Mouse (Mus musculus): ENCODE results near the gene Izumo1. TPM values are rescaled to one million over a fixed set of nuclear protein-coding genes. Genes with fewer than 3 reads are reported as not detected.
A peak's percentile ranks its signal among the peaks of the same experiment; 100 is the strongest.
"Not testable (repeated sequence)": the region's sequence is repeated elsewhere in the genome, so short reads cannot be mapped to it uniquely, and the experiment has no call there.

Izumo1 gene
- total RNA-seq, 2 experiments from 2014 or later, result not detected

- intact Hi-C loops (cut with DNase I), result loop anchor here (5.0 kb wide), 1 partner anchor 43 kb away; the partner anchor contains the start of gene Ntn5
- DNase-seq (ENCODE audit: low spot score in 2 of 2), result no peak
Observed at GRCm38 (mm10) chr7:45639561-45640027, 18.0 kb downstream of the Izumo1 start, which contains the start of gene Mamstr. Mamstr (plus strand) TSS chr7:45639977.

GRCm38 (mm10) chr7:45640191-45640957 lies 18.8 kb downstream of the Izumo1 start:
- intact Hi-C loops (cut with DNase I), result loop anchor here (5.0 kb wide), 1 partner anchor 42 kb away; the partner anchor contains the start of gene Ntn5

GRCm38 (mm10) chr7:45641391-45642040 lies 19.9 kb downstream of the Izumo1 start:
- no peak for DNase-seq (ENCODE audit: low spot score in 2 of 2)
- intact Hi-C loops (cut with DNase I), result loop anchor here (5.0 kb wide), 1 partner anchor 41 kb away; the partner anchor contains the start of gene Ntn5

More at GRCm38 (mm10) chr7:45640191-45640957, 18.8 kb downstream of the Izumo1 start:
- DNase-seq (ENCODE audit: low spot score in 2 of 2), result no peak

- intact Hi-C loops (cut with DNase I), result loop anchor here (5.0 kb wide), 1 partner anchor 40 kb away; the partner anchor contains the start of gene Ntn5
- no peak for DNase-seq (ENCODE audit: low spot score in 2 of 2)
Observed at GRCm38 (mm10) chr7:45642083-45642482, 20.5 kb downstream of the Izumo1 start.

GRCm38 (mm10) chr7:45642503-45643255 lies 21.1 kb downstream of the Izumo1 start:
- DNase-seq (ENCODE audit: low spot score in 2 of 2), result no peak
- intact Hi-C loops (cut with DNase I), result loop anchor here (5.0 kb wide), 1 partner anchor 40 kb away; the partner anchor contains the start of gene Ntn5

- peak; percentile 88 to 92 for DNase-seq (ENCODE audit: low spot score in 2 of 2)
- intact Hi-C loops (cut with DNase I), result loop anchor here (5.0 kb wide), 1 partner anchor 39 kb away; the partner anchor contains the start of gene Ntn5
Observed at GRCm38 (mm10) chr7:45643441-45644178, 22.0 kb downstream of the Izumo1 start.

- DNase-seq (ENCODE audit: low spot score in 2 of 2), result peak; percentile 76 to 80
- intact Hi-C loops (cut with DNase I), result loop anchor here (5.0 kb wide), 1 partner anchor 38 kb away; the partner anchor contains the start of gene Ntn5
Observed at GRCm38 (mm10) chr7:45644183-45644582, 22.6 kb downstream of the Izumo1 start.

- intact Hi-C loops (cut with DNase I), result loop anchor here (5.0 kb wide), 1 partner anchor 37 kb away; the partner anchor contains the start of gene Ntn5
- DNase-seq (ENCODE audit: low spot score in 2 of 2), result no peak
Observed at GRCm38 (mm10) chr7:45644872-45645590, 23.4 kb downstream of the Izumo1 start.

GRCm38 (mm10) chr7:45645591-45645971 lies 24.0 kb downstream of the Izumo1 start:
- no peak for DNase-seq (ENCODE audit: low spot score in 2 of 2)
- intact Hi-C loops (cut with DNase I), result no loop called here

GRCm38 (mm10) chr7:45646671-45647070 lies 25.1 kb downstream of the Izumo1 start:
- intact Hi-C loops (cut with DNase I), result no loop called here
- DNase-seq (ENCODE audit: low spot score in 2 of 2), result no peak

- intact Hi-C loops (cut with DNase I), result no loop called here
- no peak for DNase-seq (ENCODE audit: low spot score in 2 of 2)
Observed at GRCm38 (mm10) chr7:45649351-45649750, 27.7 kb downstream of the Izumo1 start.

GRCm38 (mm10) chr7:45650484-45650883 lies 28.9 kb downstream of the Izumo1 start:
- intact Hi-C loops (cut with DNase I), result not testable (repeated sequence)

GRCm38 (mm10) chr7:45654424-45655047 lies 32.9 kb downstream of the Izumo1 start:
- DNase-seq (ENCODE audit: low spot score in 2 of 2), result no peak
- intact Hi-C loops (cut with DNase I), result no loop called here

More at GRCm38 (mm10) chr7:45650484-45650883, 28.9 kb downstream of the Izumo1 start:
- DNase-seq (ENCODE audit: low spot score in 2 of 2), result not testable (repeated sequence)

GRCm38 (mm10) chr7:45660746-45661478 lies 39.3 kb downstream of the Izumo1 start:
- intact Hi-C loops (cut with DNase I), result no loop called here
- DNase-seq (ENCODE audit: low spot score in 2 of 2), result no peak

- DNase-seq (ENCODE audit: low spot score in 2 of 2); intact Hi-C loops (cut with DNase I): not testable (repeated sequence)
Observed at GRCm38 (mm10) chr7:45661702-45662101, 40.1 kb downstream of the Izumo1 start.

GRCm38 (mm10) chr7:45665303-45666138 lies 43.9 kb downstream of the Izumo1 start:
- intact Hi-C loops (cut with DNase I), result no loop called here
- DNase-seq (ENCODE audit: low spot score in 2 of 2), result no peak

Measured in left cerebral cortex, postnatal 36 days (tissue).